Mouse (Mus musculus) forebrain, embryonic 11.5 days (tissue): ENCODE measurements around the gene Fam57a. TPM values are rescaled to one million over a fixed set of nuclear protein-coding genes. Genes with fewer than 3 reads are reported as not detected.

ENCODE experiments used
- ATAC-seq: fragments of 200-750 bp; cut with Nextera tagmentation; replicated peaks from 2 replicates; pipeline ENCODE4 v1.8.0; 2017; ENCODE audit warnings: moderate TSS enrichment; ENCODE audit not compliant: low FRiP score
- DNase-seq: peaks from one replicate; pipeline ENCODE4 v3.0.0-alpha.2; 2017; ENCODE audit warnings: low spot score
- H3K27ac ChIP-seq: fragments of 300-500 bp; sonication (generic); 2 replicates; pipeline ENCODE4 v1.5.1; 2014; ENCODE audit warnings: low read depth, low read length
- H3K27me3 ChIP-seq: fragments of 300-500 bp; sonication (generic); 2 replicates; pipeline ENCODE4 v1.6.1; 2014; ENCODE audit warnings: mild to moderate bottlenecking, low read length, mixed read lengths; ENCODE audit not compliant: control insufficient read depth, insufficient read depth
- H3K36me3 ChIP-seq: fragments of 300-500 bp; sonication (generic); 2 replicates; pipeline ENCODE4 v1.6.1; 2014; ENCODE audit warnings: mild to moderate bottlenecking, low read length, moderate library complexity, mixed read lengths; ENCODE audit not compliant: control insufficient read depth, insufficient read depth
- H3K4me1 ChIP-seq: fragments of 300-500 bp; sonication (generic); replicated peaks from 2 replicates; pipeline ENCODE4 v1.6.1; 2014; ENCODE audit warnings: low read length, mixed read lengths; ENCODE audit not compliant: control insufficient read depth, insufficient read depth
- H3K4me2 ChIP-seq: fragments of 300-500 bp; sonication (generic); 2 replicates; pipeline ENCODE4 v1.6.1; 2014; ENCODE audit warnings: low read depth, mild to moderate bottlenecking, low read length, moderate library complexity, mixed read lengths; ENCODE audit not compliant: severe bottlenecking
- H3K4me3 ChIP-seq: fragments of 300-500 bp; sonication (generic); 2 replicates; pipeline ENCODE4 v1.5.1; 2014; ENCODE audit warnings: low read depth, low read length
- H3K9ac ChIP-seq: fragments of 300-500 bp; sonication (generic); 2 replicates; pipeline ENCODE4 v1.6.1; 2014; ENCODE audit warnings: low read length
- H3K9me3 ChIP-seq: fragments of 300-500 bp; sonication (generic); 2 replicates; pipeline ENCODE4 v1.6.1; 2016; ENCODE audit warnings: low read length, mixed read lengths; ENCODE audit not compliant: control insufficient read depth
- WGBS: fragments of 180-500 bp; shearing (Covaris S2); extraction: QIAGEN DNeasy Blood & Tissue Kit; methylation state at CpG from one replicate; pipeline ENCODE4 v1.1.7; 2014; 5-methylcytosine and 5-hydroxymethylcytosine counted together
- polyA plus RNA-seq: library from polyadenylated mRNA; unstranded; fragments of >200 nt; fragmentation: Nextera tagmentation; extraction: Ambion mirVana; gene quantifications from 2 replicates; pipeline ENCODE4 v1.2.1, GENCODE M21; 2014

The Fam57a gene
- polyA plus RNA-seq, result 34.6 and 35.1 TPM in 2 replicates

DNA sequence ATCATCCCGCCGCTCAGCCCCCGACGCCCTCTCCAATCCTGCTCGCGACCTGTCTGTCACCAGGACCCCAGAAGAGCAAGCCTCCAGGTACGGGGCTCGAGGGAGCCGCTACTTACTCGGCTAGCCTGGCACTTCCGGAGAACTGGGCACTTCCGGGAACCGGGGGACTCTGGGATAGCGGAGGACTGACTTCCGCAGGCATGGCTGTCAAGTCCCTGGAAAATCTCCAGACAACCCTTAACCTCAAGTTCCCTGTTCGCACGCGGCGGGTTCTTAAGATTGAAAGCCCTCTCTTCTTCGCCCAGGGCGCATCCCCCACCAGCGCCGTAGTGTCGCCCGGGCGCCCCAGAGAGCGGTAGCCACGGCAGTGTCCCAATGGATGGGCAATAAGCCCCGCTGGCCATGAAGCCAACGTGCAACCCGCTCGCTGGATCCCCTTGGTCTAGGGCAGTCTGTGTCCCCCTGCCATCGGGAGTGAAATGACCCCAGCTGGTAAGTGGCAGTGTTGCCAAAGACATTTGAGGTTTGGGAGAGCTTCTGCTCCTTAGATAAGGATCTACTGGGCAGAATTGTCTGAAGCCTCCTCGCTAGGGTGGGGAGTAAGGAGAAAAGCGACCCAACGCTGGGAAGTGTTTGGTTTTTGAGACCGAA, at the start of gene Fam57a, which contains the start of gene Vps53:
Gene Fam57a, plus strand, starts transcription at position 177 of the 651 bp plus-strand sequence.
Gene Vps53, minus strand, starts transcription at position 153 of the 651 bp plus-strand sequence.
- WGBS, result under 1% methylated on average over 37 of the region's 37 CpGs
- peak within 1 kb of the TSS; percentile 95 for H3K4me2 ChIP-seq
- H3K27ac ChIP-seq, result peak within 1 kb of the TSS; percentile 25; the same call in 1 of the 2 replicates

DNA sequence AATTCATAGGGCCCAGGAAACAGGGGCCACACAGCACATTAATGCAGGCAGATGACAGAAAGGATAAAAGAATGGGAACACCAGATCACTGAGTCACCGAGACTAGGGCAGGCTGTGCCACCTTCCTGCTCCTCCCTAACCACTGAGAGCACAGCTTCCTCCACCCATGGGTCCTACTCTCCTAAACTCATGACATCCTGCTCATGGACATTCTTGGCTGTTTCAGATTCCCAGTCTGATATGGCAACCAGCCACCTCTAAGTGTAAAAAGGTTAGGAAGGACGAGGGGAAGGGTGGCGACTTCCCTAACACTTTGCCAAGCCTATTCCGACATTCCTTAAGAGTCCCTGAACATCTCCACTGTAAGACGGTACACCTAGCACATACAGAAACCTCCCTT, 48.6 kb upstream of the Fam57a start:
- Histone ChIP-seq H3K4me3 (no peak overlapping the region), H3K4me2 (no peak overlapping the region), H3K27me3 (no peaks in the 10 kb centered on the region), H3K9me3 (no peaks in the 10 kb centered on the region), H3K36me3 (no peaks in the 10 kb centered on the region), H3K9ac (no peak overlapping the region), H3K4me1 (no peaks in the 10 kb centered on the region), H3K27ac (no peak overlapping the region)
- ATAC-seq, result no peak
- 89% methylated on average over 5 of the region's 5 CpGs for WGBS
- no peak for DNase-seq

More for the DNA sequence above, at the start of gene Fam57a, which contains the start of gene Vps53:
- ATAC-seq (peak; percentile 80), DNase-seq (peak; percentile 87)
- 0 out of 2 replicates have a peak, but pooled peaks cover 2% of the 10 kb centered on the region for H3K4me1 ChIP-seq
- H3K9ac ChIP-seq, result peak within 1 kb of the TSS; percentile 70
- peak within 1 kb of the TSS; percentile 87 for H3K4me3 ChIP-seq
- no peaks in the 10 kb centered on the region for H3K27me3 ChIP-seq
- H3K36me3 ChIP-seq, result no peaks in the 10 kb centered on the region; the same call in 1 of the 2 replicates
- no peaks in the 10 kb centered on the region for H3K9me3 ChIP-seq

DNA sequence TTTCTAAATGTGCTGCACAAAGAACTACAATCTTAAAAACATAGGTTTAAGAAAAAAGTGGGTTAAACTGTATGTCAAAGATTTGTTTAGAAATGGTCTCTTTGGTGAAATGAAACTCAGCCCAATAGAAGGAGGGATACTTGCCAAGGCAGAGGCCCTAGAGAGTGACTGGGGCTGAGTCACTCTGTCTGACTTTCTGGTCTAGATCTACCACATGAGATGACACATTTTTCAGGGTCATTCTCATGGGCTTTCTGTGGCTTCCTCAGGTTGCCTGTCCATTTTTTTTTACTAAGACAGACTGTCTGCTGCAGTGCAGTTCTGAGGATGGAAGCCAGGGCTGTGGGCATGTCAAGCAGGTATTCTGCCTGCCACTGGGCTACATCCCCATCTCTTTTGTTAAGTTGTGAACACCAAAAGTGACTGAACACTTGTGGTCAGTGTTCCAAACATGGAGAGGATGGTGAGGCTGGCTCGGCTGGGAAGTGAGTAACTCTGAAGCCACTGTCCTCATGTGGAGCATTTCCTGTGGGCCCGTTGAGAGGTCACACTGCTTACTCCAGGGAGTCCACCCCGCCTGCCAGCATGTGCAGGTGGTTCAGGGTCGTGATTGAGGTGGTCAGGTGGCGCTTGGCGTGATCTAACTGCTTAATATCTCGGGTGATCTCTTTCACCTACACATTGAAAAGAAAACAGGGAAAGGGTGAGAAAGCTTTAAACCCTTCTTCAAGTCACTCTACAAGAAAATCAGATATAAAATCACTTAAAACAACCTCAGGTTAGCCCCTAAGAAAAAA, 43.6 kb upstream of the Fam57a start:
- Histone ChIP-seq H3K36me3 (no peaks in the 10 kb centered on the region), H3K4me1 (no peaks in the 10 kb centered on the region), H3K4me3 (no peak overlapping the region), H3K9ac (no peak overlapping the region), H3K27ac (no peak overlapping the region), H3K4me2 (no peak overlapping the region), H3K9me3 (no peaks in the 10 kb centered on the region), H3K27me3 (no peaks in the 10 kb centered on the region)
- ATAC-seq (no peak), DNase-seq (no peak)
- 84% methylated on average over 7 of the region's 7 CpGs for WGBS

DNA sequence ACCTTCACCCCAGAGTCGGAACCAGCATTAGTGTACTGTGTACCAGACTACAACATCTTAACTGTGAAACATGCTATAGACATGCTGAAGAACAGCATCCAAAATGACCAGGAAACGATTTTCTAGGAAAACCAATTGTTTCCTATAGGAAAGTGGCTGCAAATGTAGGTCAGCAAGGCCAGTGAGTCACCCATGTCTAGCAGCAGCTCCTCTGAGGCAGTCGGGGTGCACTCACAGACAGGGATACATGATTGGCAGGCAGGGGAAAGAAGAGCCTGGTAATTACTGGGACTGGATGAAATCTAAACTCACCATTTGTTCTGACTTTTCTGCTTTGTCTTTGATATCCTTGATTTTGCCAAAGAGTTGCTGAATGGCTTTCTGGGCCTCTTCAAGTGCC, 41.5 kb upstream of the Fam57a start:
- Histone ChIP-seq H3K4me1 (no peaks in the 10 kb centered on the region), H3K4me2 (no peak overlapping the region), H3K27me3 (no peaks in the 10 kb centered on the region), H3K9me3 (no peaks in the 10 kb centered on the region), H3K27ac (no peak overlapping the region), H3K9ac (no peak overlapping the region), H3K36me3 (no peaks in the 10 kb centered on the region), H3K4me3 (no peak overlapping the region)
- DNase-seq, result no peak
- WGBS, result 85% methylated on average over 3 of the region's 3 CpGs
- ATAC-seq, result no peak

DNA sequence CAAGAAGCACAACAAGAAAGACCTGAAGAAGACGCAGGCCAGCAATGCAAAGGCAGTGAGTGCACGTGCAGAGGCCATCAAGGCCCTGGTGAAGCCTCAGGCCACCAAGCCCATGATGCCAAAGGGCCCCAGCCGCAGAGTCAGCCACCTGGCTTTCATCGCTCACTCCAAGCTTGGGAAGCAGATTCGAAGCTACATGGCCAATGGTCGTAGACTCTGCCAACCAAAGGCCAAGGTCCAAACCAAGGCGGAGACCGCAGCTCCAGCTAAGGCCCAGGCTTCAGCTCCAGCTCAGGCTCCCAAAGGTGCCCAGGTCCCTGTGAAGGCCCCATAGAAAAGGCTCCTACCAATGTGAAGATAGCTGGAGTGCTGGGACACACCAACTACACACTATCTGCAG, 35.1 kb upstream of the Fam57a start:
- no peaks in the 10 kb centered on the region for H3K9me3 ChIP-seq
- H3K9ac ChIP-seq, result no peak overlapping the region
- no peaks in the 10 kb centered on the region for H3K27me3 ChIP-seq
- no peaks in the 10 kb centered on the region for H3K36me3 ChIP-seq
- 95% methylated on average over 8 of the region's 8 CpGs for WGBS
- 0 out of 2 replicates have a peak, but pooled peaks cover 2% of the 10 kb centered on the region for H3K4me1 ChIP-seq
- no peak overlapping the region for H3K4me2 ChIP-seq
- DNase-seq (no peak), ATAC-seq (no peak)
- no peak overlapping the region for H3K27ac ChIP-seq
- no peak overlapping the region for H3K4me3 ChIP-seq

DNA sequence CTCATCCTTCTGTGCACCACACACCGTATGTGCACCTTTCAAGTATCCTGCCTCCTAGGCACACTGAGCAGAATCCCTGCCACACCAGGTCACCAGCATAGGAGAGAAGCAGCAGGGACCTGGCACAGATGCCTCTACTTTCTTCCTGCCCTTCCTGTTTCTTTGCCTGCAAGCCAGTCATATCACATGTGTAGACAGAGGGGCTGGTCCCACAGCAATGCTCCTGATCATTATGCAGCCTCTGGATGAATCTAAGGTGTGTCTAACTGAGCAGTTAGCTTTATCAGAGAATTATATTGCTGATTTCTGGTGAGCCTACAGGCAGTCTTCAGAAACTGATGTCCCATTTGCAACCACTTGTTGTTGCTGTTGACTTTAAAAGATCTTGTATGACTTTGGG, 34.3 kb upstream of the Fam57a start:
- H3K4me1 ChIP-seq, result 0 out of 2 replicates have a peak, but pooled peaks cover 2% of the 10 kb centered on the region
- H3K27ac ChIP-seq, result no peak overlapping the region
- ATAC-seq, result no peak
- no peak overlapping the region for H3K9ac ChIP-seq
- no peak overlapping the region for H3K4me3 ChIP-seq
- no peak for DNase-seq
- H3K4me2 ChIP-seq, result no peak overlapping the region
- H3K27me3 ChIP-seq, result no peaks in the 10 kb centered on the region
- H3K9me3 ChIP-seq, result no peaks in the 10 kb centered on the region
- H3K36me3 ChIP-seq, result no peaks in the 10 kb centered on the region
- WGBS, result 97% methylated on average over 1 of the region's 1 CpGs

DNA sequence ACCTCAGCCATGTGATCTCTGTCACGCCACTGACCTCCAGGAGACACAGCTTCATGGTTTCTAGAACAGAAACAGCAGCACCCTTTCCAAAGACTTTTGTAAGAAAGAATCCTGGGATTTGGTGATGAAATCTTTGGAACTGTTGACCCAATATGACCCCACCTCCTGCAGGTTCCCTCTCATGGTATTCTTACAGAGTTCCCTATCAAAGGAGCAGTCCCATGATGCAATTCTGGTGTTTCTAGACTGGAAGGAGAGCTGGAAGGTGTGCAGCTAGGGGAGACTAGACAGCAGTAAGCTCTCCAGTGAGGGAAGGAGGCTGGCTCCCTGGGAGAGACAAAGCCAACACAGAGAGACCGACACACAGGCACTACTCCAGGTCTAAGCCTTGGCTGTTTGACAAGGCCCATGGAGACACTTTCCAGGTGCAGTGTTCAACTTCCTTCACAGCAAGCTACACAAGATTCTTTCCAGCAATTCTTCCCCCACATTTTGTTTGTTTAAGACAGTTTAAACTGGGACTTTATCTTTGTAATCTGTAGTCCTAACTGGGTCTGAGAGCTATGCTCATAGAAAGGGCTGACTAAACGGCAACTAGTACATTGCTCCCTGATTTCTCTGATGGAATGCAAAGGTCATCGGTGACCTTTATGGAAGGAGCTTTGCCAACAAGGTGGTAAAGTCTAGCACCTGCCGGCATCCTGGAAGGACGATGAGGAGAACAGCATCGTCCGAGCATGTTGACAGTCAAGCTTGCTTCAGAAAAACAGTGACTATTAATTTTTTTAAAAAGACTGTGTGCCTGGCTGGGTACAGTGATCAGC, 33.1 kb upstream of the Fam57a start:
- no peaks in the 10 kb centered on the region for H3K27me3 ChIP-seq
- no peak overlapping the region for H3K4me2 ChIP-seq
- WGBS, result 87% methylated on average over 8 of the region's 8 CpGs
- no peak overlapping the region for H3K9ac ChIP-seq
- H3K27ac ChIP-seq, result no peak overlapping the region
- ATAC-seq (no peak), DNase-seq (no peak)
- no peak overlapping the region for H3K4me3 ChIP-seq
- 0 out of 2 replicates have a peak, but pooled peaks cover 2% of the 10 kb centered on the region for H3K4me1 ChIP-seq
- H3K9me3 ChIP-seq, result no peaks in the 10 kb centered on the region
- no peaks in the 10 kb centered on the region for H3K36me3 ChIP-seq
